Mouse (Mus musculus): Measurements from ENCODE around the gene Cep250.
A peak's percentile ranks its signal among the peaks of the same experiment; 100 is the strongest.

GRCm38 (mm10) chr2:155962991-155963390 lies 6.7 kb downstream of the Cep250 start:
- TF ChIP-seq POLR2A (IDR thresholded peaks at IDR 0.05; ENCODE audit: borderline replicate concordance, extremely low read depth, insufficient read depth, insufficient read length, poor library complexity, severe bottlenecking) (no peak), CTCF (IDR thresholded peaks at IDR 0.05; ENCODE audit: borderline replicate concordance, extremely low read depth, insufficient read depth, insufficient read length) (peak; percentile 51; the same call in 1 of the 2 replicates)
